Mouse (Mus musculus) lung, embryonic 15.5 days (tissue): ENCODE data around the gene Gm525. TPM values are rescaled to one million over a fixed set of nuclear protein-coding genes. Genes with fewer than 3 reads are reported as not detected.

Experiments
- ATAC-seq: fragments of 200-750 bp; cut with Nextera tagmentation; 2 replicates; pipeline ENCODE4 v1.8.0; 2017; ENCODE audit warnings: moderate number of reproducible peaks, borderline replicate concordance; ENCODE audit not compliant: low FRiP score, low TSS enrichment; ENCODE audit errors: extremely low read depth
- H3K27ac ChIP-seq: fragments of 300-500 bp; sonication (generic); 2 replicates; pipeline ENCODE4 v1.5.1; 2015; ENCODE audit warnings: moderate library complexity, mild to moderate bottlenecking, inconsistent platforms
- H3K27me3 ChIP-seq: fragments of 300-500 bp; sonication (generic); 2 replicates; pipeline ENCODE4 v1.6.1; 2015; ENCODE audit warnings: inconsistent platforms
- H3K36me3 ChIP-seq: fragments of 300-500 bp; sonication (generic); 2 replicates; pipeline ENCODE4 v1.6.1; 2015; ENCODE audit warnings: inconsistent platforms
- H3K4me1 ChIP-seq: fragments of 300-500 bp; sonication (generic); 2 replicates; pipeline ENCODE4 v1.6.1; 2015; ENCODE audit warnings: inconsistent platforms
- H3K4me2 ChIP-seq: fragments of 300-500 bp; sonication (generic); 2 replicates; pipeline ENCODE4 v1.6.1; 2015; ENCODE audit warnings: inconsistent platforms, mild to moderate bottlenecking, moderate library complexity
- H3K4me3 ChIP-seq: fragments of 300-500 bp; sonication (generic); 2 replicates; pipeline ENCODE4 v1.5.1; 2015; ENCODE audit warnings: mild to moderate bottlenecking, inconsistent platforms
- H3K9ac ChIP-seq: fragments of 300-500 bp; sonication (generic); 2 replicates; pipeline ENCODE4 v1.6.1; 2015; ENCODE audit warnings: inconsistent platforms
- H3K9me3 ChIP-seq: fragments of 300-500 bp; sonication (generic); 2 replicates; pipeline ENCODE4 v1.6.1; 2016; ENCODE audit warnings: inconsistent platforms
- WGBS: fragments of 180-500 bp; shearing (Covaris S2); methylation state at CpG from one replicate; pipeline ENCODE4 v1.1.7; 2015; 5-methylcytosine and 5-hydroxymethylcytosine counted together
- polyA plus RNA-seq: library from polyadenylated mRNA; unstranded; fragments of >200 nt; fragmentation: Nextera tagmentation; extraction: Ambion mirVana; gene quantifications from 2 replicates; pipeline ENCODE4 v1.2.1, GENCODE M21; 2015

The Gm525 gene
- polyA plus RNA-seq, 1 experiment from 2014 or later, result 2.2 TPM

- WGBS, result 93% methylated on average over 3 of the region's 3 CpGs
- no peak overlapping the region for H3K4me3 ChIP-seq
- no peaks in the 10 kb centered on the region for H3K36me3 ChIP-seq
- H3K9ac ChIP-seq, result no peak overlapping the region
- no peaks in the 10 kb centered on the region for H3K27me3 ChIP-seq
- no peak for ATAC-seq
- peaks cover 5% of the 10 kb centered on the region; the same call in 1 of the 2 replicates for H3K4me1 ChIP-seq
- H3K27ac ChIP-seq, result no peak overlapping the region
- no peak overlapping the region for H3K4me2 ChIP-seq
- no peaks in the 10 kb centered on the region for H3K9me3 ChIP-seq
Observed at GRCm38 (mm10) chr11:89065297-89065696, 8.3 kb upstream of the Gm525 start.

- Histone ChIP-seq H3K9me3 (no peaks in the 10 kb centered on the region), H3K9ac (no peak overlapping the region), H3K27ac (no peak overlapping the region), H3K4me2 (no peak overlapping the region), H3K36me3 (no peaks in the 10 kb centered on the region), H3K27me3 (no peaks in the 10 kb centered on the region), H3K4me3 (no peak overlapping the region), H3K4me1 (no peaks in the 10 kb centered on the region; the same call in 1 of the 2 replicates)
- ATAC-seq, result no peak
- WGBS, result 67% methylated on average over 6 of the region's 6 CpGs
Observed at GRCm38 (mm10) chr11:89066126-89066525, 7.5 kb upstream of the Gm525 start.

DNA sequence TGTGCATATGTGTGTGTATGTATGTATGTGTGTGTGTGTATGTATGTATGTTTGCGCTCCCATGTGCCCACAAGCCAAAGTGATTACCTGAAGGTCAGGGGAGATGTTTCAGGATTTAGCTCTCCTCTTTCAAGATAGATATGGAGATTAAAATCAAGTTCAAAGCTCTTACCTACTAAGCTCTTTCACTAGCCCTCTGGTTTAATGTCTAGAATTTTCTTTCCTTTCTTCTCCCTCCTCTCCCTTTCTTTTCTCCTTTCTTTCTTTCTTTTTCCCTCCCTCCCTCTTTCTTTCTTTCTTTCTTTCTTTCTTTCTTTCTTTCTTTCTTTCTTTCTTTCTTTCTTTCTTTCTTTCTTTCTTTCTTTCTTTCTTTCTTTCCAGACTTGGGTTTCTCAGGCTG is 6.9 kb upstream of the Gm525 start, which contains the start of gene Dgke:
TSS of gene Dgke (minus strand) at position 101 of the 400 bp plus-strand sequence.
- 86% methylated on average over 1 of the region's 1 CpGs for WGBS
- H3K9ac ChIP-seq, result no peak within 1 kb of the TSS

GRCm38 (mm10) chr11:89067301-89067822 is 6.3 kb upstream of the Gm525 start:
- H3K27me3 ChIP-seq, result no peaks in the 10 kb centered on the region
- H3K4me1 ChIP-seq, result no peaks in the 10 kb centered on the region; the same call in 1 of the 2 replicates
- no peaks in the 10 kb centered on the region for H3K9me3 ChIP-seq
- no peak for ATAC-seq
- peak overlapping the region; percentile 61 for H3K27ac ChIP-seq
- H3K4me2 ChIP-seq, result no peak overlapping the region
- H3K9ac ChIP-seq, result no peak overlapping the region
- 63% methylated on average over 6 of the region's 6 CpGs for WGBS
- H3K36me3 ChIP-seq, result no peaks in the 10 kb centered on the region
- no peak overlapping the region for H3K4me3 ChIP-seq

More for the DNA sequence above, 6.9 kb upstream of the Gm525 start, which contains the start of gene Dgke:
- H3K4me3 ChIP-seq, result no peak within 1 kb of the TSS
- ATAC-seq, result no peak
- no peak within 1 kb of the TSS for H3K4me2 ChIP-seq
- no peaks in the 10 kb centered on the region; the same call in 1 of the 2 replicates for H3K4me1 ChIP-seq
- H3K36me3 ChIP-seq, result no peaks in the 10 kb centered on the region
- H3K27ac ChIP-seq, result peak within 1 kb of the TSS; percentile 61
- H3K9me3 ChIP-seq, result no peaks in the 10 kb centered on the region
- H3K27me3 ChIP-seq, result no peaks in the 10 kb centered on the region

DNA sequence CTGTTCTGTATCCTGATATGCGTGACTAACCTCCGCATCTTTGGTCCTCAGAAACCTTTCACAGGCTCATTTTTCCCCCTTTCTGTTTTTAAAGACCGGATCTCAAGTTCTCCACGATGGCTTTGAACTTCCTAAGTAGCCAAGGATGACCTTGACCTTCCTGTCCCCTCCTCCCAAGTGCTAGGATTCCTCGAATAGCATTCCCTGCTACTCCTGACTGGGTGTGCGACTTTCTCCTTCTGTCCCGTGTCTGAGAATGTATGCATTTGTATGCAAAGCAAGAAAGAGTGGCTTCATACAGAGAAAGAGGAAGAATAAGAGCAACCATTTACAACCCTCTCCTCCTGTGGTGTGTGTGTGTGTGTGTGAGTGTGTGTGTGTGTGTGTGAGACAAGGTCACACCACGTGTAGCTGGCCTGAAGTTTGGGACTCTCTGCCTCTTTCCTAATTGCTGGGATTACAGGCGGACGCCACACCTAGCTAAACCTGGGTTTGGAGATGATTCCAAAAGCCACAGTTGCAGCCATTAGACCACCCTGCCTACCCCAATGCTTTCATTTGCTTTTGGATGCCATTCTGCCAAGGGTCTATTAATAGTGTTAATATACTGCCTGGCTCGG is 5.7 kb upstream of the Gm525 start:
- no peak overlapping the region for H3K9ac ChIP-seq
- no peak for ATAC-seq
- no peaks in the 10 kb centered on the region; the same call in 1 of the 2 replicates for H3K4me1 ChIP-seq
- no peaks in the 10 kb centered on the region for H3K36me3 ChIP-seq
- H3K4me3 ChIP-seq, result no peak overlapping the region
- WGBS, result 56% methylated on average over 11 of the region's 11 CpGs
- no peak overlapping the region for H3K4me2 ChIP-seq
- peak overlapping the region; percentile 61 for H3K27ac ChIP-seq
- no peaks in the 10 kb centered on the region for H3K27me3 ChIP-seq
- H3K9me3 ChIP-seq, result no peaks in the 10 kb centered on the region

DNA sequence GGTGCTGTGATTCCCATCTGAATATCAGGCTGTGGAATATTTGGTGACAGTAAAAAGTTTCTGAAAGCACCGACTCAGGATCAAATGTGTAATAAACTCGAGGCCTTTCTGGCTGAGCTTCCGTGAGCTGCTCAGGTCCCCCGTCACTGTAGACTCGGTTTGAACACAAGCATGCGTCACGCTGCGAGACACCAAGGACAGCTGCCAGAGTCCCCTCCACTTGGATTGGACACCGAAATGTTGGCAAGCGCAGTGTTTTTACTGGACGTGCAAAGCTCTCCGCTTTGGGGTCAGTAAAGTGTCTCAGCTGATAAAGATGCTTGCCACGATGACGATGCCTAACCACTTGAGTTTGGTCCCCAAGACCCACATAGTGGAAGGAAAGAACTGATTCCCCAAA is 5.0 kb upstream of the Gm525 start:
- Histone ChIP-seq H3K9me3 (no peaks in the 10 kb centered on the region), H3K27ac (no peak overlapping the region), H3K27me3 (no peaks in the 10 kb centered on the region), H3K4me1 (no peaks in the 10 kb centered on the region; the same call in 1 of the 2 replicates), H3K9ac (no peak overlapping the region), H3K36me3 (no peaks in the 10 kb centered on the region), H3K4me3 (no peak overlapping the region), H3K4me2 (no peak overlapping the region)
- ATAC-seq, result no peak
- WGBS, result 80% methylated on average over 14 of the region's 14 CpGs

- Histone ChIP-seq H3K9me3 (no peaks in the 10 kb centered on the region), H3K27me3 (no peaks in the 10 kb centered on the region), H3K27ac (no peak overlapping the region), H3K9ac (no peak overlapping the region), H3K4me2 (no peak overlapping the region), H3K4me3 (no peak overlapping the region), H3K4me1 (no peaks in the 10 kb centered on the region; the same call in 1 of the 2 replicates), H3K36me3 (no peaks in the 10 kb centered on the region)
- 22% methylated on average over 6 of the region's 6 CpGs for WGBS
- no peak for ATAC-seq
Observed at GRCm38 (mm10) chr11:89069303-89069702, 4.3 kb upstream of the Gm525 start.

DNA sequence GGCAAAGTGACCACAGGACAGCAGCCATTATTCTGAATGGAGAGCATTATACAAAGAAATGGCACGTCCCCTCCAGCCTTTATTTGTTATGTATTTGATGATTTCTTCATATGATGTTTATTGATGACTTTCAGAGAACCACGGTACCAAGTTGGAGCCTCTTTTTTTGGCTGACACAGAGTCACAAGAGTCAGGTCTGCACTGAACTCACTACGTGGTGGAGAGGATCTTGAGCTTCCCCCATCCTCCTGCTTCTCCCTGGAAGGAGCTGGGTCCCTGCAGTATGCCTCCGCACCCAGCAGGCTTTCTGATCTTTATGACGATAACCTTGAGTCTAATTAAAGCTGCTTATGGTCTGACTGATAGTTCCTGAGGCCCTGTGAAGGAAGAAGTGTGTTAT is 2.1 kb upstream of the Gm525 start:
- Histone ChIP-seq H3K27ac (no peak overlapping the region), H3K9me3 (no peaks in the 10 kb centered on the region), H3K27me3 (no peaks in the 10 kb centered on the region), H3K36me3 (no peaks in the 10 kb centered on the region), H3K9ac (no peak overlapping the region), H3K4me2 (no peak overlapping the region), H3K4me3 (no peak overlapping the region), H3K4me1 (no peaks in the 10 kb centered on the region; the same call in 1 of the 2 replicates)
- WGBS, result 60% methylated on average over 5 of the region's 5 CpGs
- no peak for ATAC-seq

GRCm38 (mm10) chr11:89074783-89075413 is 1.3 kb downstream of the Gm525 start:
- WGBS, result 72% methylated on average over 19 of the region's 19 CpGs
- no peak overlapping the region for H3K27ac ChIP-seq

GRCm38 (mm10) chr11:89076370-89076821 is 2.8 kb downstream of the Gm525 start:
- 56% methylated on average over 4 of the region's 4 CpGs for WGBS
- no peak overlapping the region for H3K4me2 ChIP-seq
- H3K9ac ChIP-seq, result no peak overlapping the region
- no peak overlapping the region for H3K27ac ChIP-seq
- ATAC-seq, result no peak
- no peaks in the 10 kb centered on the region for H3K36me3 ChIP-seq
- H3K4me1 ChIP-seq, result no peaks in the 10 kb centered on the region
- H3K27me3 ChIP-seq, result no peaks in the 10 kb centered on the region
- no peaks in the 10 kb centered on the region for H3K9me3 ChIP-seq
- no peak overlapping the region for H3K4me3 ChIP-seq

More at GRCm38 (mm10) chr11:89074783-89075413, 1.3 kb downstream of the Gm525 start:
- H3K4me2 ChIP-seq, result no peak overlapping the region
- no peaks in the 10 kb centered on the region for H3K9me3 ChIP-seq
- no peak for ATAC-seq
- H3K36me3 ChIP-seq, result no peaks in the 10 kb centered on the region
- H3K9ac ChIP-seq, result no peak overlapping the region
- no peaks in the 10 kb centered on the region for H3K27me3 ChIP-seq
- no peak overlapping the region for H3K4me3 ChIP-seq
- H3K4me1 ChIP-seq, result no peaks in the 10 kb centered on the region

GRCm38 (mm10) chr11:89077601-89078000 is 4.0 kb downstream of the Gm525 start:
- Histone ChIP-seq H3K4me1 (no peaks in the 10 kb centered on the region), H3K4me3 (no peak overlapping the region), H3K36me3 (no peaks in the 10 kb centered on the region), H3K4me2 (no peak overlapping the region), H3K9me3 (no peaks in the 10 kb centered on the region), H3K27ac (no peak overlapping the region), H3K27me3 (no peaks in the 10 kb centered on the region), H3K9ac (no peak overlapping the region)
- ATAC-seq, result no peak; the same call in 1 of the 2 replicates
- WGBS, result 68% methylated on average over 8 of the region's 8 CpGs

GRCm38 (mm10) chr11:89078305-89078704 is 4.7 kb downstream of the Gm525 start:
- Histone ChIP-seq H3K9ac (no peak overlapping the region), H3K4me2 (no peak overlapping the region)
- 86% methylated on average over 3 of the region's 3 CpGs for WGBS

More at GRCm38 (mm10) chr11:89078305-89078704, 4.7 kb downstream of the Gm525 start:
- Histone ChIP-seq H3K36me3 (no peaks in the 10 kb centered on the region), H3K27me3 (no peaks in the 10 kb centered on the region), H3K27ac (no peak overlapping the region), H3K4me1 (no peaks in the 10 kb centered on the region), H3K9me3 (no peaks in the 10 kb centered on the region), H3K4me3 (no peak overlapping the region)
- ATAC-seq, result no peak
